Mouse (Mus musculus) hindbrain, postnatal 0 days (tissue): ENCODE results near the gene Pam. TPM values are rescaled to one million over a fixed set of nuclear protein-coding genes. Genes with fewer than 3 reads are reported as not detected.

Experiments
- ATAC-seq: fragments of 200-750 bp; cut with Nextera tagmentation; 2 replicates; pipeline ENCODE4 v1.8.0; 2017; ENCODE audit warnings: mild to moderate bottlenecking, moderate TSS enrichment, moderate library complexity
- DNase-seq: peaks from one replicate; pipeline ENCODE4 v3.0.0-alpha.2; 2015; ENCODE audit warnings: low spot score
- H3K27ac ChIP-seq: fragments of 300-500 bp; sonication (generic); 2 replicates; pipeline ENCODE4 v1.5.1; 2014; ENCODE audit warnings: mild to moderate bottlenecking
- H3K27me3 ChIP-seq: fragments of 300-500 bp; sonication (generic); 2 replicates; pipeline ENCODE4 v1.6.1; 2014; ENCODE audit warnings: low read length, mixed read lengths; ENCODE audit not compliant: insufficient read depth
- H3K36me3 ChIP-seq: fragments of 300-500 bp; sonication (generic); 2 replicates; pipeline ENCODE4 v1.6.1; 2014; ENCODE audit warnings: low read length, mixed read lengths; ENCODE audit not compliant: insufficient read depth
- H3K4me1 ChIP-seq: fragments of 300-500 bp; sonication (generic); 2 replicates; pipeline ENCODE4 v1.6.1; 2014; ENCODE audit warnings: antibody characterized with exemption, low read length, mixed read lengths; ENCODE audit not compliant: insufficient read depth
- H3K4me2 ChIP-seq: fragments of 300-500 bp; sonication (generic); 2 replicates; pipeline ENCODE4 v1.6.1; 2014; ENCODE audit warnings: low read depth, mild to moderate bottlenecking, low read length, moderate library complexity, mixed read lengths
- H3K4me3 ChIP-seq: fragments of 300-500 bp; sonication (generic); 2 replicates; pipeline ENCODE4 v1.5.1; 2014; ENCODE audit warnings: low read length
- H3K9ac ChIP-seq: fragments of 300-500 bp; sonication (generic); replicated peaks from 2 replicates; pipeline ENCODE4 v1.6.1; 2014; ENCODE audit warnings: mild to moderate bottlenecking, low read length, moderate library complexity, mixed read lengths
- H3K9me3 ChIP-seq: fragments of 300-500 bp; sonication (generic); 2 replicates; pipeline ENCODE4 v1.6.1; 2016; ENCODE audit warnings: low read length, mixed read lengths
- CTCF ChIP-seq: IDR thresholded peaks from 2 replicates; pipeline ENCODE4 v1.5.1; 2016; ENCODE audit warnings: antibody characterized with exemption, control low read depth, low read depth
- WGBS: fragments of 180-500 bp; shearing (Covaris S2); extraction: QIAGEN DNeasy Blood & Tissue Kit; methylation state at CpG from one replicate; pipeline ENCODE4 v1.1.7; 2014; 5-methylcytosine and 5-hydroxymethylcytosine counted together
- polyA plus RNA-seq: library from polyadenylated mRNA; unstranded; fragments of >200 nt; fragmentation: Nextera tagmentation; extraction: Ambion mirVana; gene quantifications from 2 replicates; pipeline ENCODE4 v1.2.1, GENCODE M21; 2015
- total RNA-seq: library from RNA; depleted of rRNA; stranded (reverse); fragments of >200 nt; gene quantifications from 2 replicates; pipeline ENCODE4 v1.2.3, GENCODE M21; 2014

Pam gene
- total and polyA plus RNA-seq, 2 experiments from 2014 or later, result 40.8 to 76.8 TPM

DNA sequence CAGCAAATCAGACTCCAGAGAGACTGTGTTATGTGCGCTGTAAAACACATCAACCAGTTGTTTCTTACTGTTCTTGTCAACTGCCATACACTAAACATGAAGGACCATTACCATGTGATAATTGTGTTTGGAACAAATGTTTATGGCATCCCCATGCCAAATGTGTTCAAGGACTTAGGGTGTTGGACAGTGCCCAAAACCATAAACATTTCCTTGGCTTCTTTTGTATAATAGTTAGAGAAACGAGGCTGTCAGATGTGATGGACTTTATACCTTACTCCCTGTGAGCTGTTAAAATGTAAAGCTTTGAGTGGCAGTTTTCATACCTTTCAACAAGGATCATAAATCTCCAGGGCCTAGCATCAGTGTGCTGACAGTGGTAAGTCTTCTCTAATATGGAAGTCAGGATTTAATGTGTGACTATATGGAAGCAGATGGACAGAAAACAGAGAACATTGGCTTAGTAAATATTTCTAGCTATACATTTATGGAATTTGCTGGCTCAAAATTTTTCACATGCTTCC lies 169.4 kb downstream of the Pam start:
- Histone ChIP-seq H3K9me3 (no peaks in the 10 kb centered on the region), H3K9ac (no peak overlapping the region), H3K36me3 (no peaks in the 10 kb centered on the region), H3K4me3 (no peak overlapping the region), H3K27ac (no peak overlapping the region), H3K27me3 (no peaks in the 10 kb centered on the region), H3K4me1 (no peaks in the 10 kb centered on the region), H3K4me2 (no peak overlapping the region)
- DNase-seq, result no peak
- no peak for TF ChIP-seq CTCF
- ATAC-seq, result no peak
- WGBS, result 55% methylated on average over 2 of the region's 2 CpGs

- Histone ChIP-seq H3K4me1 (no peaks in the 10 kb centered on the region), H3K36me3 (no peaks in the 10 kb centered on the region)
- no peak for TF ChIP-seq CTCF
These were observed 173.1 kb downstream of the Pam start for GRCm38 (mm10) chr1:97922395-97922794.

DNA sequence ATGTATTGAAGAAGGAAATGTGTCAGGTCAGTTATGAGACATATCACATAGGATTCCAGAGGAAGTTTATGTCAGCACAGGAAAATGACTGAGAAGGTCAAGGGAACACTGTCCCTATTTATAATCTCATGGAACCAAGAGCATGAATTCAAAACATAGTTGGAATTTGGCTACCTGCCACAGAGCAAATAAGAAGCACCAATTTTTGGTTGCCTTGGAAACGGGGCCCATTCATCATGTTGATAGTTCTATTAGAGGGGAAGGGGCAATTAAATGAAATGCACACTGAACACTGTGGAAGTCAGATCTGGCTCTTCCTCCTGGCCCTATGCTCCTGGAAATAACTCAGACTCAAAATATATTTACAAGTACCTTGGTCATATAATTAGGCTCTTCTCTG lies 173.6 kb downstream of the Pam start:
- Histone ChIP-seq H3K4me3 (no peak overlapping the region), H3K4me1 (no peaks in the 10 kb centered on the region), H3K27ac (no peak overlapping the region), H3K27me3 (no peaks in the 10 kb centered on the region), H3K4me2 (no peak overlapping the region), H3K9ac (no peak overlapping the region), H3K36me3 (no peaks in the 10 kb centered on the region), H3K9me3 (no peaks in the 10 kb centered on the region)
- no peak for TF ChIP-seq CTCF
- ATAC-seq (no peak), DNase-seq (peak; percentile 44)
- 83% methylated on average over 1 of the region's 1 CpGs for WGBS

More at GRCm38 (mm10) chr1:97922395-97922794, 173.1 kb downstream of the Pam start:
- H3K27me3 ChIP-seq, result no peaks in the 10 kb centered on the region
- no peak overlapping the region for H3K27ac ChIP-seq
- no peak overlapping the region for H3K4me2 ChIP-seq
- H3K9ac ChIP-seq, result no peak overlapping the region
- WGBS, result 85% methylated on average over 6 of the region's 6 CpGs
- DNase-seq (no peak), ATAC-seq (no peak)
- H3K4me3 ChIP-seq, result no peak overlapping the region
- no peaks in the 10 kb centered on the region for H3K9me3 ChIP-seq

- H3K4me1 ChIP-seq, result no peaks in the 10 kb centered on the region
- H3K4me2 ChIP-seq, result no peak overlapping the region
- no peak overlapping the region for H3K27ac ChIP-seq
- no peaks in the 10 kb centered on the region for H3K36me3 ChIP-seq
- H3K9me3 ChIP-seq, result no peaks in the 10 kb centered on the region
- WGBS, result 82% methylated on average over 8 of the region's 8 CpGs
- TF ChIP-seq CTCF, result no peak
- DNase-seq (no peak), ATAC-seq (no peak)
- H3K27me3 ChIP-seq, result no peaks in the 10 kb centered on the region
- H3K4me3 ChIP-seq, result no peak overlapping the region
- no peak overlapping the region for H3K9ac ChIP-seq
These were observed 177.0 kb downstream of the Pam start for GRCm38 (mm10) chr1:97918495-97918894.

DNA sequence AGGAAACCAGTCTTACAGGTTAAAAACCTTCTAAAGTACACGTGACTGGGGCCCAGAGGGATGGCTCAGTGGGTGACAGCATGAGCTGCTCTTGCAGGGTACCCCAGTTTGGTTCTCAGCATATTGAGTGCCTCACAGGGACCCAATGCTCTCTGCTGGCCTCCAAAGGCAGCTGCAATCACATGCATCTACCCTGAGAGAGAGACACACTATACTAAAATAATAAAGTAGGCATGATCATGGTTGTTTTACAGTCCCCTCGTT lies 178.5 kb downstream of the Pam start:
- Histone ChIP-seq H3K4me1 (no peaks in the 10 kb centered on the region), H3K27me3 (no peaks in the 10 kb centered on the region), H3K27ac (no peak overlapping the region; the same call in 1 of the 2 replicates), H3K9ac (no peak overlapping the region), H3K36me3 (no peaks in the 10 kb centered on the region), H3K9me3 (no peaks in the 10 kb centered on the region), H3K4me2 (no peak overlapping the region), H3K4me3 (no peak overlapping the region)
- DNase-seq, result no peak
- 0 out of 2 replicates have a peak, but pooled peaks have one; percentile 27 for ATAC-seq
- no peak for TF ChIP-seq CTCF
- 66% methylated on average over 2 of the region's 2 CpGs for WGBS

GRCm38 (mm10) chr1:97916218-97916970 lies 179.1 kb downstream of the Pam start:
- WGBS, result 76% methylated on average over 12 of the region's 12 CpGs

GRCm38 (mm10) chr1:97915726-97916125 lies 179.7 kb downstream of the Pam start:
- no peak overlapping the region for H3K4me2 ChIP-seq
- no peak overlapping the region for H3K9ac ChIP-seq
- no peaks in the 10 kb centered on the region for H3K36me3 ChIP-seq
- no peaks in the 10 kb centered on the region for H3K4me1 ChIP-seq
- no peak for TF ChIP-seq CTCF
- DNase-seq, result no peak
- 0 out of 2 replicates have a peak, but pooled peaks have one; percentile 45 for ATAC-seq
- H3K9me3 ChIP-seq, result no peaks in the 10 kb centered on the region
- H3K27ac ChIP-seq, result peak overlapping the region; percentile 11; the same call in 1 of the 2 replicates
- no peak overlapping the region for H3K4me3 ChIP-seq
- 85% methylated on average over 10 of the region's 10 CpGs for WGBS
- H3K27me3 ChIP-seq, result no peaks in the 10 kb centered on the region

More at GRCm38 (mm10) chr1:97916218-97916970, 179.1 kb downstream of the Pam start:
- Histone ChIP-seq H3K9me3 (no peaks in the 10 kb centered on the region), H3K4me3 (no peak overlapping the region), H3K27me3 (no peaks in the 10 kb centered on the region), H3K9ac (no peak overlapping the region), H3K27ac (peak overlapping the region; percentile 11; the same call in 1 of the 2 replicates), H3K4me2 (0 out of 2 replicates have a peak overlapping the region, but pooled peaks have one; percentile 1), H3K36me3 (no peaks in the 10 kb centered on the region), H3K4me1 (no peaks in the 10 kb centered on the region)
- TF ChIP-seq CTCF, result no peak
- no peak for ATAC-seq
- DNase-seq, result no peak
